Mouse (Mus musculus) NIH3T3 (cell line): Measurements from ENCODE around the gene Macrod1.

Experiments
- DNase-seq: peaks from one replicate; pipeline ENCODE4 v3.0.0-alpha.2; 2012; ENCODE audit warnings: low read depth

Gene Macrod1

GRCm38 (mm10) chr19:7142207-7142915, 85.8 kb downstream of the Macrod1 start:
- DNase-seq = peak; percentile 58

- no peak for DNase-seq
Measured at GRCm38 (mm10) chr19:7143854-7144253, 87.2 kb downstream of the Macrod1 start.

- no peak for DNase-seq
Measured at GRCm38 (mm10) chr19:7144458-7144857, 87.8 kb downstream of the Macrod1 start.

GRCm38 (mm10) chr19:7146376-7146775, 89.8 kb downstream of the Macrod1 start:
- DNase-seq = no peak

- no peak for DNase-seq
Measured at GRCm38 (mm10) chr19:7148096-7148495, 91.5 kb downstream of the Macrod1 start.

- DNase-seq = no peak
Measured at GRCm38 (mm10) chr19:7148541-7149085, 92.0 kb downstream of the Macrod1 start.

GRCm38 (mm10) chr19:7149158-7149685, 92.6 kb downstream of the Macrod1 start:
- DNase-seq = no peak

- DNase-seq = no peak
Measured at GRCm38 (mm10) chr19:7151300-7151926, 94.8 kb downstream of the Macrod1 start.

- peak; percentile 54 for DNase-seq
Measured at GRCm38 (mm10) chr19:7151927-7152653, 95.5 kb downstream of the Macrod1 start.

- peak; percentile 46 for DNase-seq
Measured at GRCm38 (mm10) chr19:7153232-7153631, 96.6 kb downstream of the Macrod1 start.

GRCm38 (mm10) chr19:7155196-7155595, 98.6 kb downstream of the Macrod1 start:
- DNase-seq = no peak

- no peak for DNase-seq
Measured at GRCm38 (mm10) chr19:7157734-7158133, 101.1 kb downstream of the Macrod1 start.

GRCm38 (mm10) chr19:7160151-7160906, 103.7 kb downstream of the Macrod1 start:
- DNase-seq = peak; percentile 68

- peak; percentile 66 for DNase-seq
Measured at GRCm38 (mm10) chr19:7161064-7161463, 104.5 kb downstream of the Macrod1 start.

GRCm38 (mm10) chr19:7164238-7164637, 107.6 kb downstream of the Macrod1 start:
- no peak for DNase-seq

- peak; percentile 43 for DNase-seq
Measured at GRCm38 (mm10) chr19:7164820-7165323, 108.3 kb downstream of the Macrod1 start.

GRCm38 (mm10) chr19:7165509-7166199, 109.0 kb downstream of the Macrod1 start:
- peak; percentile 21 for DNase-seq

- no peak for DNase-seq
Measured at GRCm38 (mm10) chr19:7166200-7166711, 109.6 kb downstream of the Macrod1 start.

GRCm38 (mm10) chr19:7166767-7167166, 110.2 kb downstream of the Macrod1 start:
- DNase-seq = no peak

GRCm38 (mm10) chr19:7168423-7168822, 111.8 kb downstream of the Macrod1 start:
- no peak for DNase-seq

- no peak for DNase-seq
Measured at GRCm38 (mm10) chr19:7170916-7171315, 114.3 kb downstream of the Macrod1 start.
